Mouse (Mus musculus): ENCODE measurements around the gene Kank1.

- TF ChIP-seq GATA1 (IDR thresholded peaks at IDR 0.05; ENCODE audit: low read length) (no peak), TAL1 (IDR thresholded peaks at IDR 0.05; ENCODE audit: low read length) (no peak)
Observed at GRCm38 (mm10) chr19:25428338-25428962, 191.7 kb downstream of the Kank1 start.
